Mouse (Mus musculus): ENCODE measurements around the gene Ncbp3. TPM values are rescaled to one million over a fixed set of nuclear protein-coding genes. Genes with fewer than 3 reads are reported as not detected.
"Not testable (repeated sequence)": the region's sequence is repeated elsewhere in the genome, so short reads cannot be mapped to it uniquely, and the experiment has no call there.

The Ncbp3 gene
- total and polyA plus RNA-seq, 3 experiments = 8.4 to 9.3 TPM; not detected in 1

DNA sequence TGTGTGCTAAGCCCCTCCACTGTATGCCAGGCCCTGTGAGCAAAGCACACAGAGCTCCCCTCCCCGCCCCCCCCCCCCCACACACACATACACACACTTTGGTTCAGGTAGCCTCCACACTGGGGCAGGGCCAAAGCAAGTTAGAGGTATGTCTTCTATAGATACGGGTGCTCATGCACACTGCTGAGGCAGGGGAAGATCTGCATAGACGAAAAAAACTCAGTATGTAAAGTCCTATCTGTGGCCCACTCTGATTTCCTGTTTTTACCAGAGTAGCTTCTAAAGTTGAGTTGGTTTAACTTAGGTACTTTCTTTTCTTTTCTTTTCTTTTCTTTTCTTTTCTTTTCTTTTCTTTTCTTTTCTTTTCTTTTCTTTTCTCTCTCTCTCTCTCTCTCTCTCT lies 57.7 kb downstream of the Ncbp3 start:
- TF ChIP-seq POLR2A (IDR thresholded peaks at IDR 0.05; ENCODE audit: control insufficient read depth in 1 of 2, insufficient read depth in 1 of 2, low read depth in 1 of 2, low read length in 2 of 2, poor library complexity in 1 of 2) (no peak), TAL1 (IDR thresholded peaks at IDR 0.05; ENCODE audit: low read length) (no peak), ZKSCAN1 (IDR thresholded peaks at IDR 0.05; ENCODE audit: low read depth, low read length) (0 out of 2 replicates have a peak, but pooled peaks have one; percentile 45), CHD2 (IDR thresholded peaks at IDR 0.05; ENCODE audit: low read length) (no peak), USF2 (IDR thresholded peaks at IDR 0.05; ENCODE audit: borderline replicate concordance in 1 of 2, insufficient read depth in 1 of 2, low read depth in 1 of 2, low read length in 2 of 2) (no peak), MAZ (IDR thresholded peaks at IDR 0.05; ENCODE audit: low read depth, low read length) (no peak), ZC3H11A (IDR thresholded peaks at IDR 0.05; ENCODE audit: low read depth, low read length) (no peak), UBTF (IDR thresholded peaks at IDR 0.05; ENCODE audit: borderline replicate concordance, insufficient read depth, low read depth, low read length) (no peak)
- Histone ChIP-seq H3K9me3 (replicated peaks; ENCODE audit: insufficient read depth, low read length) (no peaks in the 10 kb centered on the region), H3K9ac (ENCODE audit: control insufficient read depth, low read depth, low read length, poor library complexity, severe bottlenecking) (no peak overlapping the region)

DNA sequence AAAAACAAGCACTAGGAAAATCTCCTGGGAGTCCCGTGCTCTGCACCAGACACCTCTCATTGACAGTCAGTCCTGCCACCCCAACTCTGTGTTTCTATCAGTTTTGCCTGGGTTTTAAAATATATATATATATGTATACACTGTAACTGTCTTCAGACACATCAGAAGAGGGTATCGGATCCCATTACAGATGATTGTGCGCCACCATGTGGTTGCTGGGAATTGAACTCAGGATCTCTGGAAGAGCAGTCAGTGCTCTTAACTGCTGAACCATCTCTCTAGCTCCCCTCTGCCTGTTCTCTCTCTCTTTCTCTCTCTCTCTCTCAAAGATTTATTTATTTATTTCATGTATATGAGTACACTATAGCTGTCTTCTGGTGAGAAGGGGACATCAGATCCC lies 59.8 kb downstream of the Ncbp3 start:
- peak in 2 of 3 experiments; percentile 4 to 44; a peak in 2 of 6 replicates for TF ChIP-seq CTCF (IDR thresholded peaks at IDR 0.05 in 2 of 3, conservative IDR thresholded peaks at IDR 0.05 in 1 of 3; ENCODE audit: control insufficient read depth in 1 of 3, insufficient read depth in 1 of 3, low read depth in 2 of 3, low read length in 3 of 3, poor library complexity in 1 of 3, severe bottlenecking in 1 of 3)
- peak; percentile 47 for TF ChIP-seq SMC3 (IDR thresholded peaks at IDR 0.05; ENCODE audit: low read depth, low read length)
- TF ChIP-seq RAD21 (IDR thresholded peaks at IDR 0.05; ENCODE audit: low read depth, low read length) = peak; percentile 52
- TF ChIP-seq ZC3H11A (IDR thresholded peaks at IDR 0.05; ENCODE audit: low read depth, low read length) = peak; percentile 49
- H3K79me2 ChIP-seq (ENCODE audit: control insufficient read depth, insufficient read depth, low read length, poor library complexity); H3K9ac ChIP-seq (ENCODE audit: control insufficient read depth, low read depth, low read length, poor library complexity, severe bottlenecking); H3K27ac ChIP-seq (ENCODE audit: control insufficient read depth, low read depth, low read length); DNase-seq (ENCODE audit: low read depth, low spot score); H3K9me3 ChIP-seq (replicated peaks; ENCODE audit: insufficient read depth, low read length); H3K27me3 ChIP-seq (ENCODE audit: control insufficient read depth in 1 of 2, insufficient read depth in 2 of 2, low read length in 2 of 2); H3K4me3 ChIP-seq (ENCODE audit: control insufficient read depth in 1 of 2, insufficient read depth in 1 of 2, low read depth in 2 of 2, low read length in 2 of 2); H3K4me1 ChIP-seq (ENCODE audit: control insufficient read depth in 1 of 2, insufficient read depth in 2 of 2, low read length in 2 of 2); H3K36me3 ChIP-seq (ENCODE audit: control insufficient read depth in 1 of 2, insufficient read depth in 2 of 2, low read length in 2 of 2): not testable (repeated sequence)

More for the DNA sequence above, 57.7 kb downstream of the Ncbp3 start:
- peak; percentile 37 for DNase-seq (ENCODE audit: low read depth, low spot score)
- H3K4me1 ChIP-seq (ENCODE audit: control insufficient read depth in 1 of 2, insufficient read depth in 2 of 2, low read length in 2 of 2) = no peaks in the 10 kb centered on the region; a peak in 1 of 4 replicates
- no peak overlapping the region for H3K4me3 ChIP-seq (ENCODE audit: control insufficient read depth in 1 of 2, insufficient read depth in 1 of 2, low read depth in 2 of 2, low read length in 2 of 2)
- no peaks in the 10 kb centered on the region for H3K27me3 ChIP-seq (ENCODE audit: control insufficient read depth in 1 of 2, insufficient read depth in 2 of 2, low read length in 2 of 2)
- H3K27ac ChIP-seq (ENCODE audit: control insufficient read depth, low read depth, low read length) = no peak overlapping the region
- H3K79me2 ChIP-seq (ENCODE audit: control insufficient read depth, insufficient read depth, low read length, poor library complexity) = no peaks in the 10 kb centered on the region
- H3K36me3 ChIP-seq (ENCODE audit: control insufficient read depth in 1 of 2, insufficient read depth in 2 of 2, low read length in 2 of 2) = no peaks in the 10 kb centered on the region

DNA sequence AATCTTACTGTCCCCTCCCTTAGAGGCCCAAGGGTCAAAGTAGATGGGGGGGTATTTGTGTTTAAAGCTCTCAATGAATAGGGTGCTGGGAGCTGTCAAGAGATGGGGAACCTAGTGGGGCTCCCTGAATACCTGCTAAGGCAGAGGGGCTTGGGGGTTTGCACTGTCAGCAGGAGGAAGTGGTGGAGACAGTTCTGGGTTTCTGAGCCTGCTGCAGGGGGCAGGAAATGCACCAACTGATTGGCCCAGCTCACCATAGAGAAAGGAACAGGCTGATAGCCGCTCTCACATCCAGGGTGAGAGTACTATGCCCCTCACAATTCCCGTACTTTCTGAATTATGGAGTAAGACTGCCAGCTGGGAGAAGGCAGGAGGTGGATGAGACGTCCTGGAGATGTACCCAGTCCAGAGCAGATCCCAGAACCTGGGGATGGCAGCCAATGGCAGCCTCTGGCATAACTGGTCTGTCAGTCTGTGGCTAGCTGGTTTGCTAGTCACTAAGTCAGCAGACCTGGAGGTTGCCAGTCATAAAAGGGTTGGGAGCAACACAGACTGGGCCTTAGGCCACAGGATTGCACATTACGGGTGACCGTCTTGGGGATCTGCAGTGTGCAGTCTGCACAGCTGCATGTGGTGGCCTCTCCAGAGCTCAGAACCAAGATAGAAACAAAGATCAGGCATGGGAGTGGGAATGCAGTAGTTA lies 60.8 kb downstream of the Ncbp3 start:
- Histone ChIP-seq H3K27ac (ENCODE audit: control insufficient read depth, low read depth, low read length) (no peak overlapping the region), H3K4me1 (ENCODE audit: control insufficient read depth in 1 of 2, insufficient read depth in 2 of 2, low read length in 2 of 2) (no peaks in the 10 kb centered on the region; a peak in 1 of 4 replicates), H3K4me3 (ENCODE audit: control insufficient read depth in 1 of 2, insufficient read depth in 1 of 2, low read depth in 2 of 2, low read length in 2 of 2) (no peak overlapping the region), H3K9me3 (replicated peaks; ENCODE audit: insufficient read depth, low read length) (no peaks in the 10 kb centered on the region), H3K27me3 (ENCODE audit: control insufficient read depth in 1 of 2, insufficient read depth in 2 of 2, low read length in 2 of 2) (no peaks in the 10 kb centered on the region), H3K79me2 (ENCODE audit: control insufficient read depth, insufficient read depth, low read length, poor library complexity) (no peaks in the 10 kb centered on the region), H3K9ac (ENCODE audit: control insufficient read depth, low read depth, low read length, poor library complexity, severe bottlenecking) (no peak overlapping the region), H3K36me3 (ENCODE audit: control insufficient read depth in 1 of 2, insufficient read depth in 2 of 2, low read length in 2 of 2) (no peaks in the 10 kb centered on the region)
- no peak for DNase-seq (ENCODE audit: low read depth, low spot score)
- no peak for TF ChIP-seq CHD1 (IDR thresholded peaks at IDR 0.05; ENCODE audit: low read depth, low read length)
- TF ChIP-seq POLR2AphosphoS5 (IDR thresholded peaks at IDR 0.05; ENCODE audit: borderline replicate concordance, low read depth, low read length) = no peak
- no peak for TF ChIP-seq KAT2A (conservative IDR thresholded peaks at IDR 0.05; ENCODE audit: low read depth, low read length)
- TF ChIP-seq ZNF384 (IDR thresholded peaks at IDR 0.05; ENCODE audit: low read depth, low read length) = no peak
- no peak for TF ChIP-seq NELFE (IDR thresholded peaks at IDR 0.05; ENCODE audit: low read depth, low read length)
- TF ChIP-seq NRF1 (IDR thresholded peaks at IDR 0.05; ENCODE audit: insufficient read depth, low read depth, low read length, poor library complexity, severe bottlenecking) = no peak
- no peak for TF ChIP-seq TCF12 (IDR thresholded peaks at IDR 0.05; ENCODE audit: low read depth, low read length)
- no peak for TF ChIP-seq SIN3A (IDR thresholded peaks at IDR 0.05; ENCODE audit: low read length)
- TF ChIP-seq RCOR1 (IDR thresholded peaks at IDR 0.05; ENCODE audit: low read depth, low read length) = no peak
- no peak for TF ChIP-seq HCFC1 (IDR thresholded peaks at IDR 0.05; ENCODE audit: low read depth, low read length)
- TF ChIP-seq MYB (IDR thresholded peaks at IDR 0.05; ENCODE audit: low read depth, low read length) = no peak
- TF ChIP-seq E2F4 (IDR thresholded peaks at IDR 0.05; ENCODE audit: borderline replicate concordance, low read depth, low read length) = no peak
- TF ChIP-seq TAL1 (IDR thresholded peaks at IDR 0.05; ENCODE audit: low read length) = no peak
- TF ChIP-seq MAFK (IDR thresholded peaks at IDR 0.05; ENCODE audit: borderline replicate concordance, low read depth, low read length) = no peak
- no peak for TF ChIP-seq ZKSCAN1 (IDR thresholded peaks at IDR 0.05; ENCODE audit: low read depth, low read length)

All from MEL (cell line).